Mouse (Mus musculus) thymus, postnatal 0 days (tissue): ENCODE data around the gene Rbp4. TPM values are rescaled to one million over a fixed set of nuclear protein-coding genes. Genes with fewer than 3 reads are reported as not detected.

Experiments
- DNase-seq: peaks from one replicate; pipeline ENCODE4 v3.0.0-alpha.2; 2015; ENCODE audit warnings: low spot score
- polyA plus RNA-seq: library from polyadenylated mRNA; unstranded; fragments of >200 nt; fragmentation: Nextera tagmentation; extraction: Ambion mirVana; gene quantifications from 2 replicates; pipeline ENCODE4 v1.2.1, GENCODE M21; 2015

The Rbp4 gene
- polyA plus RNA-seq: 1.0 and 1.1 TPM in 2 replicates

- DNase-seq: no peak
These were observed at the start of gene Rbp4 for GRCm38 (mm10) chr19:38125219-38125610. Rbp4 (minus strand) TSS chr19:38125281.

DNA sequence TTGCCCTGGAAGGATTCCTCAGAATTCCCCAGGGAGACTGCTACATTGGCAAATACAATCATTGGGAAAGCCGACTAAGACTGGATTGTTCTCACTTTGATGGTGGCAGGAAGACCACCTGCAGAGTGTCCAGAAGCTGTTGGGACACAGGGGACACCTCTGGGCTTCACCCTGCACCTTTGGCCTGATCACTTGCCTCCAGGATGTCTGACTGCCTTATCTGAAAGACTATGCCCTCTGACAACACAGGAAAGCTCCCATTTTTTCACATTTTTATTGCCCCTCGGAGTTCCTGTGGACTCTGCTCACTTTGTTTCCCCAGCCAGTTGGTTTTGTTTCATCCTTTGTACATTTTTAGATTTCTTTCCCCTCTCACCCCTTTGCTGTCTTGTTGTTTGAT is 39.6 kb upstream of the Rbp4 start:
- no peak for DNase-seq

GRCm38 (mm10) chr19:38161648-38162354 is 36.7 kb upstream of the Rbp4 start:
- no peak for DNase-seq

GRCm38 (mm10) chr19:38156243-38156642 is 31.2 kb upstream of the Rbp4 start:
- no peak for DNase-seq

GRCm38 (mm10) chr19:38143540-38144271 is 18.6 kb upstream of the Rbp4 start:
- peak; percentile 3 for DNase-seq

DNA sequence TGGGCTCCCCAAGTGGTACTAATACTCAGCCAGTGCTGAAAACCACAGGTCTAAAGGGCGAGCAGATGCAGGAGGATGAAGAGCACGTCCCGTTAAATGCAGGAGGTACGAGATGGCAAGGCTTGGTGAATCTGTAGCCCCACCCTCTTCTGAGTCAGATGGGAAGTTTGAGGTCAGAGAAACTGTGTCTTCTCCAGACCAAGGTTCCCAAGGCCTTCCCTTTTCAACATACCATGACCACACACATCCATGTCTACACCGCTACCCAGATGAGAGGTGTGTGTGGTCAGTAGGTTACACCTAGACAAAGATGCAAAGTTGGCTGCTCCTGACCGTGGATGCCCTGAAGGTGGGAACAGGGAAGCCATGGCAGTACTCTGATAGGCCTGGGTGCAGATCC is 9.7 kb upstream of the Rbp4 start:
- no peak for DNase-seq

DNA sequence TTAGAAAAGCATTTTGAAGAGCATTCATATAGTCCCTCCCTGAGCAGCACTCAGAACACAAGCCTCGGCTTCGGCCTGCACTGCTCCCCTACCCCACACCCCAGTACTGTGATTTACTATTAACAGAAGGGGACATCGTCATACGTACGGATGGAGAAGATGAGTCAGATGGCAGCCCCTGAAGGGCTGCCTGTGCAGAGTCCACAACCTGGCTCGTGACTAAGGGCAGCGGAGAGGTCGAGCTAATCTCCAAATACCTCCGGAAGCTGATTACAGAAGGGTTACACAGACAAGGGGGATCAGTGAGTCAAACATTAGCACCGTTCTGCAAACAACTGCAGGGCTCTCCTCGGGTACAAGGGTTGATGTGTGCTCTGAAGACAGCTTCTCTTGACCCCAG is 8.9 kb upstream of the Rbp4 start:
- no peak for DNase-seq

DNA sequence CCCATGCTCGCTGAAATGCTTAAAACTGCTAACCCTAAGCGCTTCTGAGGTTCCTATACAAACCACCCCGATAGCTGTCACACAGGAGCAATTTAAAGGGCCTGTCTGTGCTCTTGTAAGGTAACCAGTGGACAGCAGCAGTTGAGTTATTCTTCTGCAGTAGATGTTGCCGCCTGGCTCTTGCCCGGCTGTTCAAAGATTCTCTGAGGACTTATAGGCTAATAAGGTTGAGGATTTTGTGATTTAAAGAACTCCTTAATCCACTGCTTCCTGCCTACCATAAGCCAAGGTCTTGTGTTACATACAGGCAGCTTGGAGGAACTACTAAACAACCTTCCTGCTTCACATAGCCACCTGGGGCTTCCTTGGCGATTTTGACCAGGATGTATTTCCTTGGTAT is 7.4 kb upstream of the Rbp4 start, which contains the start of gene Pde6c:
TSS of gene Pde6c (plus strand) at position 301 of the 400 bp plus-strand sequence.
- no peak for DNase-seq

DNA sequence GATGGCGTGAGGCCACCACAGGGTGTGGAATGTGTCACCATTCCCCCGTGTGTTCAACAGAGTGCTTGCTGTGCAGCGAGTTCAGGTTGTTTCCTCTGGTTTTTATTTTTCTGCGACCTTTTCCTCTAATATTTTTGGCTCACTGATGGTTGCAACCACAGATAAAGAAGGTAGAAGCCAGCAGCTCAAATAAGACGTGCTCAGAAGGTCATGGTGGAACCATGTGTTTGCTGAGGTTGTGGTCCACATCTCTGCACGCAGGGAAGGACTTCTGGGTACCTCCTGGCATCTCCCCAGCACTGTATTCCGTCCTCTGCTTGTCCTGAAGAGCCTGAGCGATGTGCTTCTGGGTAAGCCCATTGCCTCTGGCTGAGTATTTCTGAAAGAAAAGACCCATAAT is 1.6 kb upstream of the Rbp4 start:
- no peak for DNase-seq

- peak; percentile 2 for DNase-seq
These were observed 471 bp downstream of the Rbp4 start for GRCm38 (mm10) chr19:38124401-38125218.

- no peak for DNase-seq
These were observed 1.2 kb downstream of the Rbp4 start for GRCm38 (mm10) chr19:38123921-38124320.

- DNase-seq: no peak
These were observed 4.8 kb downstream of the Rbp4 start for GRCm38 (mm10) chr19:38120123-38120760.

- DNase-seq: no peak
These were observed 10.1 kb downstream of the Rbp4 start for GRCm38 (mm10) chr19:38114834-38115491.

GRCm38 (mm10) chr19:38112575-38112974 is 12.5 kb downstream of the Rbp4 start:
- DNase-seq: no peak

- no peak for DNase-seq
These were observed 14.0 kb downstream of the Rbp4 start for GRCm38 (mm10) chr19:38111056-38111455.

GRCm38 (mm10) chr19:38109506-38110242 is 15.4 kb downstream of the Rbp4 start:
- DNase-seq: no peak

GRCm38 (mm10) chr19:38107871-38108270 is 17.2 kb downstream of the Rbp4 start:
- DNase-seq: no peak

GRCm38 (mm10) chr19:38096858-38097758 is 28.0 kb downstream of the Rbp4 start, which contains the start of gene Ffar4:
Ffar4 (plus strand) TSS chr19:38097071.
- DNase-seq: no peak

DNA sequence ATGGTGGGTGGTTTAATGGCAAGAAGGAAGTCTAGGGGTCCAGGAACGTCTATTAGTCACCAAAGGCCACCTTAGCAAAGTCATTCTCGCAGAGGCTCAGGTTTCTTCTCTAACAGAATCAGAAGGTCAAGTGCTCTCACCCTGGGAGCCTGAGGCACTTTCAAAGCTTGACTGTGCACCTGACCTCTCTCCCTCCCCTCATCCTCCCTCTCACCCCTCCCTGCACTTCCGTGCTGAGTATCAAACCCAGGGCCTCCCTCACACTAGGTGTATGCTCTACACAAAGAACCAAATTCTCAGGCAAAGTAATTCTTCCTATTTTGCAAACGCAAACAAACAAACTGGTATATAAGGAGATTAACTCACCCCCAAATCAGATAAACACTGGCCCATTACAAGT is 28.9 kb downstream of the Rbp4 start:
- no peak for DNase-seq
